Mouse (Mus musculus) forebrain, embryonic 12.5 days (tissue): Measurements from ENCODE around the gene Trim37. TPM values are rescaled to one million over a fixed set of nuclear protein-coding genes. Genes with fewer than 3 reads are reported as not detected.
A peak's percentile ranks its signal among the peaks of the same experiment; 100 is the strongest.
"Not testable (repeated sequence)": the region's sequence is repeated elsewhere in the genome, so short reads cannot be mapped to it uniquely, and the experiment has no call there.

Experiments
- ATAC-seq: fragments of 200-750 bp; cut with Nextera tagmentation; 2 replicates; pipeline ENCODE4 v1.8.0; 2017; ENCODE audit warnings: moderate TSS enrichment; ENCODE audit not compliant: low FRiP score
- H3K27ac ChIP-seq: fragments of 300-500 bp; sonication (generic); 2 replicates; pipeline ENCODE4 v1.5.1; 2016; ENCODE audit warnings: mild to moderate bottlenecking
- H3K27me3 ChIP-seq: fragments of 300-500 bp; sonication (generic); 2 replicates; pipeline ENCODE4 v1.6.1; 2016; ENCODE audit warnings: mild to moderate bottlenecking
- H3K36me3 ChIP-seq: fragments of 300-500 bp; sonication (generic); replicated peaks from 2 replicates; pipeline ENCODE4 v1.6.1; 2016; ENCODE audit warnings: mild to moderate bottlenecking
- H3K4me1 ChIP-seq: fragments of 300-500 bp; sonication (generic); 2 replicates; pipeline ENCODE4 v1.6.1; 2016
- H3K4me2 ChIP-seq: fragments of 300-500 bp; sonication (generic); 2 replicates; pipeline ENCODE4 v1.6.1; 2016; ENCODE audit warnings: mild to moderate bottlenecking, moderate library complexity
- H3K4me3 ChIP-seq: fragments of 300-500 bp; sonication (generic); replicated peaks from 2 replicates; pipeline ENCODE4 v1.5.1; 2016; ENCODE audit warnings: mild to moderate bottlenecking
- H3K9ac ChIP-seq: fragments of 300-500 bp; sonication (generic); 2 replicates; pipeline ENCODE4 v1.6.1; 2016; ENCODE audit warnings: mild to moderate bottlenecking
- H3K9me3 ChIP-seq: fragments of 300-500 bp; sonication (generic); 2 replicates; pipeline ENCODE4 v1.6.1; 2016
- WGBS: fragments of 180-500 bp; shearing (Covaris S2); methylation state at CpG from one replicate; pipeline ENCODE4 v1.1.7; 2016; 5-methylcytosine and 5-hydroxymethylcytosine counted together
- microRNA counts: library from miRNA; unstranded; fragments of <30 nt; microRNA quantifications from one replicate; lab custom pipeline; 2017
- microRNA-seq: library from miRNA; unstranded; fragments of <30 nt; microRNA quantifications from one replicate; pipeline ENCODE4, GENCODE M21; 2017
- polyA plus RNA-seq: library from polyadenylated mRNA; unstranded; fragments of >200 nt; fragmentation: Nextera tagmentation; extraction: Ambion mirVana; gene quantifications from 2 replicates; pipeline ENCODE4 v1.2.1, GENCODE M21; 2016

Trim37 gene
- polyA plus RNA-seq, 1 experiment from 2014 or later = 105 TPM

DNA sequence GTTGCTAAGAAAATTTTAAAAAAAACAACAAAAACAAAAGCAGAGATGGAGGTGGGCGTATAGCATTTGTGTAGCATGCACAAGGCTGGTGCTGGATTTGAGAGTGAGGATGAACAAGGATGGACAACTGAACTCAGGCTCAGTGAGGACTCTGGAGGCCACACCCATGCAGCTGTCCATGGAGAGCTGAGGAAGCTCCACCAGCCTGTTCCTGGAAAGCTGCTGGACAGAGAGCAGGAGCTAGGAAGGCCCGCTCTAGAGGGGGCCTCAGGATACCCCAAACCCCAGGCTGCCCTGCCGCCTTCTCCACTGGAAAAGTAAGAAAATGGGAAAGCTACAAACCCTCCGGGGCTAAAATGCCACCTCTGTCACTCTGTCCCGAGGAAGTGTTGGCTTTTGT lies 130.4 kb downstream of the Trim37 start:
- Histone ChIP-seq H3K4me1 (no peaks in the 10 kb centered on the region), H3K27me3 (no peaks in the 10 kb centered on the region), H3K4me3 (no peak overlapping the region), H3K36me3 (no peaks in the 10 kb centered on the region), H3K9me3 (no peaks in the 10 kb centered on the region), H3K27ac (no peak overlapping the region), H3K9ac (no peak overlapping the region), H3K4me2 (no peak overlapping the region)
- 95% methylated on average over 5 of the region's 5 CpGs for WGBS
- no peak for ATAC-seq

DNA sequence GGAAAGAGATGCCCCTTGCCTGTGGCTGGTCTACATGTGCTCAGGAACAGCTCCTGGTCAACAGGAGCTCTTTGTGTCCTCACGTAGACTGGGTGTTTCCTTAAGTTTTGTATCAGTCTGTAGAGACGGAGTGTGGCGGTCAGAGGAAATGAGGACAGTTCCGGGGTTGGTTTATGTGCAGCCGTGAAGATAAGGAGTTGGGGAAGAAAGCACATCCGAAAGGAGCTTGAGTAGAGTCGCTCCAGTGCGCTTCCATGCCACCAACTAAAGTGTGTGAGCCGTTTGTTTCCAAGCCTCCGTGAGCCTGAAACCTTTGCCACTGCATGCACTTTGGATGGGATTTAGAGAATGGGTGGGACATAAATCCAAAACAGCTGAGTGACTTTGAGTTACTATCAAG lies 132.9 kb downstream of the Trim37 start:
- no peak overlapping the region for H3K9ac ChIP-seq
- no peak overlapping the region for H3K27ac ChIP-seq
- H3K4me2 ChIP-seq = no peak overlapping the region
- H3K4me3 ChIP-seq = no peak overlapping the region
- H3K9me3 ChIP-seq = no peaks in the 10 kb centered on the region
- 88% methylated on average over 10 of the region's 10 CpGs for WGBS
- H3K27me3 ChIP-seq = no peaks in the 10 kb centered on the region
- no peak for ATAC-seq
- no peaks in the 10 kb centered on the region for H3K36me3 ChIP-seq
- peaks cover 13% of the 10 kb centered on the region for H3K4me1 ChIP-seq

DNA sequence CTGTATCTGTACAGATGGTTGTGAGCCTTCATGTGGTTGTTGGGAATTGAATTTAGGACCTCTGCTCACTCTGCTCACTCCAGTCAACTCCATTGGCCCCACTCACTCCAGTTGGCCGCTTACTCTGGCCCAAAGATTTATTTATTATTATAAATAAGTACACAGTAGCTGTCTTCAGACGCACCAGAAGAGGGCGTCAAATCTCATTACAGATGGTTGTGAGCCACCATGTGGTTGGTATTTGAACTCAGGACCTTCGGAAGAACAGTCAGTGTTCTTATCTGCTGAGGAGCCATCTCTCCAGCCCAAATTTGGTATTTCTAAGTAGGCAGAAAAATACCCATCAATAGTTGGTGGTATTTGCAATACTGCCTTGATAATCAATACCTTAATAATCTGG lies 134.8 kb downstream of the Trim37 start:
- ATAC-seq, H3K27me3 ChIP-seq, H3K27ac ChIP-seq, H3K4me2 ChIP-seq, H3K4me3 ChIP-seq, H3K9ac ChIP-seq, H3K36me3 ChIP-seq, H3K9me3 ChIP-seq: not testable (repeated sequence)
- WGBS = 84% methylated on average over 4 of the region's 4 CpGs
- H3K4me1 ChIP-seq = peaks cover 14% of the 10 kb centered on the region

- no peak overlapping the region for H3K4me3 ChIP-seq
- no peaks in the 10 kb centered on the region for H3K9me3 ChIP-seq
- H3K27me3 ChIP-seq = no peaks in the 10 kb centered on the region
- no peaks in the 10 kb centered on the region for H3K36me3 ChIP-seq
- 23% methylated on average over 7 of the region's 7 CpGs for WGBS
- peaks cover 14% of the 10 kb centered on the region for H3K4me1 ChIP-seq
- no peak overlapping the region for H3K9ac ChIP-seq
- no peak for ATAC-seq
- H3K27ac ChIP-seq = no peak overlapping the region
- H3K4me2 ChIP-seq = peak overlapping the region; percentile 13
Measured at GRCm38 (mm10) chr11:87263946-87264345, 137.1 kb downstream of the Trim37 start.

DNA sequence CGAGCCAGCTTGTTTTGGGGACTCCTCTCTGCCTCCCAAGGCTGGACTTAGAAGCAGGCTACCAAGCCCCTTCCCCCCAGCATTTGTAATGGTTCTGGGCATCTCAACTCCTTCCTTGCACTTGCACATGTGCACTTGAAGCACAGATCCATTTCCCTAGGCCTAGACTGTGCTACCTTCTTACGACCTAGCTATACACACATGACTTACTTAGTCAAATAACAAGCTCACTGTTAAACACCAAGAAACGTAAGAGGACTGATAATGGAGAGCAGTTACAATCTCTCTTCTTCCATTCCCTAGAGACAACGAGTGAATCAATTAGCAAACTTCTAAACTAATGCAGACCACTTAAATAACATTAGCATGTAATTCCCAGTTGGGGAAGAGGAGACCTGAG lies 139.4 kb downstream of the Trim37 start:
- no peak overlapping the region for H3K27ac ChIP-seq
- H3K4me3 ChIP-seq = no peak overlapping the region
- H3K4me1 ChIP-seq = peaks cover 21% of the 10 kb centered on the region
- H3K27me3 ChIP-seq = no peaks in the 10 kb centered on the region
- no peaks in the 10 kb centered on the region for H3K9me3 ChIP-seq
- H3K4me2 ChIP-seq = no peak overlapping the region
- no peaks in the 10 kb centered on the region for H3K36me3 ChIP-seq
- WGBS = 79% methylated on average over 4 of the region's 4 CpGs
- H3K9ac ChIP-seq = no peak overlapping the region
- no peak for ATAC-seq

DNA sequence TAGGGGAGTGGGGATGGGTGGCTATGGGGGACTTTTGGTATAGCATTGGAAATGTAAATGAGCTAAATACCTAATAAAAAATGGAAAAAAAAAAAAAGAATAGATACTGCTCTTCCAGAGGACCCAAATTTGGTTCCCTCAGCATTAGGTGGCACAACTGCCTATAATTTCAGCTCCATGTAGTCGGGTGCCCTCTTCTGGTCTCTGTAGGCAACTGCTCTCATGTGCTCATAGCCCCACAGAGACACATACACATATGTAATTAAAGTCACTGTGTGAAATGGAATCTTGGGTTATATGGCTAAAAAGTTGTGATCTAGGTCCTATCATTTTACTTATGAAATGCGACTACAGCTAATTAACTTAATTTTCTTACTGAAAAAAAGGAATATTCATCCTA lies 141.9 kb downstream of the Trim37 start:
- H3K4me2 ChIP-seq = no peak overlapping the region
- ATAC-seq = no peak
- H3K9me3 ChIP-seq = no peaks in the 10 kb centered on the region
- H3K4me3 ChIP-seq = no peak overlapping the region
- H3K36me3 ChIP-seq = no peaks in the 10 kb centered on the region
- no peak overlapping the region for H3K27ac ChIP-seq
- no peaks in the 10 kb centered on the region for H3K27me3 ChIP-seq
- H3K4me1 ChIP-seq = peaks cover 18% of the 10 kb centered on the region
- no peak overlapping the region for H3K9ac ChIP-seq
- 85% methylated on average over 2 of the region's 2 CpGs for WGBS

MicroRNAs encoded within 50 kb of the gene (microRNA counts, 519-probe panel; counts per million panel counts)
- 7,574 counts per million, percentile 94 among the panel's probes with 10 or more counts for microRNA mmu-miR-301a (lab: Ali Mortazavi, UCI)

Small RNA genes within 50 kb of the gene (microRNA-seq; reads per million reads assigned to microRNA genes)
- 4,290 reads per million, percentile 88 among the genes with 10 or more reads in this experiment for gene Mir301

Other genes with a start within 250 kb of the Trim37 start
- 8.1 and 8.3 TPM in 2 replicates for gene Ypel2, start 133.4 kb upstream of the Trim37 start, polyA plus RNA-seq
- gene Gdpd1, start 53.0 kb upstream of the Trim37 start, polyA plus RNA-seq = 117 and 121 TPM in 2 replicates
- gene Smg8, start 40.3 kb upstream of the Trim37 start, polyA plus RNA-seq = 24.9 and 25.0 TPM in 2 replicates
- 11.1 and 14.1 TPM in 2 replicates for gene Prr11, start 18.4 kb upstream of the Trim37 start, polyA plus RNA-seq
- gene Ska2, start 17.8 kb upstream of the Trim37 start, polyA plus RNA-seq = 114 and 127 TPM in 2 replicates
- gene Ppm1e, start 231.9 kb downstream of the Trim37 start, polyA plus RNA-seq = 18.4 and 20.5 TPM in 2 replicates